Mouse (Mus musculus) neural tube, embryonic 13.5 days (tissue): Measurements from ENCODE around the gene Fgfr2. TPM values are rescaled to one million over a fixed set of nuclear protein-coding genes. Genes with fewer than 3 reads are reported as not detected.

Experiments
- ATAC-seq: fragments of 200-750 bp; cut with Nextera tagmentation; 2 replicates; pipeline ENCODE4 v1.8.0; 2017; ENCODE audit warnings: low read depth, mild to moderate bottlenecking, moderate TSS enrichment, moderate library complexity
- H3K27ac ChIP-seq: fragments of 300-500 bp; sonication (generic); replicated peaks from 2 replicates; pipeline ENCODE4 v1.5.1; 2015; ENCODE audit warnings: moderate library complexity, mild to moderate bottlenecking, inconsistent platforms
- H3K27me3 ChIP-seq: fragments of 300-500 bp; sonication (generic); 2 replicates; pipeline ENCODE4 v1.6.1; 2015; ENCODE audit warnings: mild to moderate bottlenecking, inconsistent platforms
- H3K36me3 ChIP-seq: fragments of 300-500 bp; sonication (generic); 2 replicates; pipeline ENCODE4 v1.6.1; 2015; ENCODE audit warnings: mild to moderate bottlenecking, inconsistent platforms
- H3K4me1 ChIP-seq: fragments of 300-500 bp; sonication (generic); replicated peaks from 2 replicates; pipeline ENCODE4 v1.6.1; 2015; ENCODE audit warnings: inconsistent platforms
- H3K4me2 ChIP-seq: fragments of 300-500 bp; sonication (generic); 2 replicates; pipeline ENCODE4 v1.6.1; 2015; ENCODE audit warnings: inconsistent platforms, mild to moderate bottlenecking, moderate library complexity
- H3K4me3 ChIP-seq: fragments of 300-500 bp; sonication (generic); 2 replicates; pipeline ENCODE4 v1.5.1; 2015; ENCODE audit warnings: mild to moderate bottlenecking, inconsistent platforms
- H3K9ac ChIP-seq: fragments of 300-500 bp; sonication (generic); 2 replicates; pipeline ENCODE4 v1.6.1; 2015; ENCODE audit warnings: moderate library complexity, mild to moderate bottlenecking, inconsistent platforms
- H3K9me3 ChIP-seq: fragments of 300-500 bp; sonication (generic); 2 replicates; pipeline ENCODE4 v1.6.1; 2016; ENCODE audit warnings: inconsistent platforms
- WGBS: fragments of 180-500 bp; shearing (Covaris S2); methylation state at CpG from one replicate; pipeline ENCODE4 v1.1.7; 2015; 5-methylcytosine and 5-hydroxymethylcytosine counted together
- polyA plus RNA-seq: library from polyadenylated mRNA; unstranded; fragments of >200 nt; fragmentation: Nextera tagmentation; extraction: Ambion mirVana; gene quantifications from 2 replicates; pipeline ENCODE4 v1.2.1, GENCODE M21; 2015

The Fgfr2 gene
- polyA plus RNA-seq, 1 experiment from 2014 or later, result 22.9 TPM

DNA sequence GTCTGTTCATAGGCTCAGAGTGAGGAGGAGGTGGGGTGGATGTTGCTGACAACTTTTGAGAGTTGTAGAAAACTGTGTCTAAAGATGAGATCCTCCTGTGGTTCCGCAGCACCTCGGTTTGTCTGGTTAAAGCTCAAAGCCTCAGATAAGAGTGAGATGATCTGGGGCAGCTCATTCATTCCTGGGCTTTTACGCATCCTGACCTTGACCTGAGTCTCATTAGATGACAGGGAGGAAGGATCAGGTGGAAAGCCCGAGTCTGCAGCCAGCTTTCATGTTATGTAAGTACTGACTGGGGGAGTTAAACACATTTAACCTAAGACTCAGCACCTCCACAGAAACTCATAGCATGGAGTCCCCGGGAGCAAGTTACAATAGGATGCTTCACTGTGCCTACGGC is 1096.5 kb downstream of the Fgfr2 start:
- WGBS, result 79% methylated on average over 6 of the region's 6 CpGs
- Histone ChIP-seq H3K27ac (no peak overlapping the region), H3K9me3 (no peaks in the 10 kb centered on the region), H3K9ac (no peak overlapping the region), H3K27me3 (no peaks in the 10 kb centered on the region), H3K4me2 (no peak overlapping the region), H3K36me3 (no peaks in the 10 kb centered on the region), H3K4me3 (no peak overlapping the region), H3K4me1 (peaks cover 5% of the 10 kb centered on the region; the same call in 1 of the 2 replicates)
- ATAC-seq, result no peak

DNA sequence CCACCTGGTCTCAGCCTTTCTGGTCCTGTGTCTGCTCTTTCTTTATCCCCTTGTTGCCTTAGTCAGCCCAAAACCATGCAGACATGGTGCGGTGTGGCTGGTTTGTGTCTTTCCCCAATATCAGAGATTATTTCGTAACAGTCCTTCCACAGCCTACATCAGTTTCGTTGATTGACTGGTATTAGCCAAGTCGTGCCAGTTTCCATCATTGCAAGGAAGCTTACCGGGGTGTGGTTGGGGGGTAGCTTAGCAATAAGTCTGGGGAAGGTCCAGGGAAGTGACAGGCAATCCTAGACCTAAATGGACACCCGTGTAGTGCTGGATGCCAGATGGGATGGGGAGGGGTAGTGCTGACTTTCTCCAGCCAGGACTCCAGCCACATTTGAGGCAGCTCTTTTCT is 1097.6 kb downstream of the Fgfr2 start:
- Histone ChIP-seq H3K4me2 (no peak overlapping the region), H3K4me1 (no peaks in the 10 kb centered on the region), H3K9ac (no peak overlapping the region), H3K4me3 (no peak overlapping the region), H3K9me3 (no peaks in the 10 kb centered on the region), H3K36me3 (no peaks in the 10 kb centered on the region), H3K27ac (no peak overlapping the region), H3K27me3 (no peaks in the 10 kb centered on the region)
- ATAC-seq, result no peak
- 65% methylated on average over 6 of the region's 6 CpGs for WGBS

- WGBS, result 65% methylated on average over 3 of the region's 3 CpGs
Observed at GRCm38 (mm10) chr7:132015933-132016332, 1107.2 kb downstream of the Fgfr2 start.

GRCm38 (mm10) chr7:132015193-132015592 is 1108.0 kb downstream of the Fgfr2 start:
- Histone ChIP-seq H3K4me1 (peaks cover 20% of the 10 kb centered on the region), H3K9me3 (no peaks in the 10 kb centered on the region), H3K9ac (no peak overlapping the region), H3K27me3 (no peaks in the 10 kb centered on the region), H3K36me3 (no peaks in the 10 kb centered on the region), H3K27ac (no peak overlapping the region), H3K4me2 (no peak overlapping the region), H3K4me3 (no peak overlapping the region)
- ATAC-seq, result no peak
- WGBS, result 18% methylated on average over 3 of the region's 3 CpGs

More at GRCm38 (mm10) chr7:132015933-132016332, 1107.2 kb downstream of the Fgfr2 start:
- no peak overlapping the region for H3K4me3 ChIP-seq
- no peak overlapping the region for H3K4me2 ChIP-seq
- no peak overlapping the region for H3K9ac ChIP-seq
- no peaks in the 10 kb centered on the region for H3K36me3 ChIP-seq
- no peak for ATAC-seq
- peaks cover 20% of the 10 kb centered on the region for H3K4me1 ChIP-seq
- no peaks in the 10 kb centered on the region for H3K27me3 ChIP-seq
- no peak overlapping the region for H3K27ac ChIP-seq
- no peaks in the 10 kb centered on the region for H3K9me3 ChIP-seq

GRCm38 (mm10) chr7:132013970-132014369 is 1109.2 kb downstream of the Fgfr2 start:
- Histone ChIP-seq H3K27ac (0 out of 2 replicates have a peak overlapping the region, but pooled peaks have one; percentile 14), H3K4me3 (no peak overlapping the region), H3K9ac (no peak overlapping the region), H3K9me3 (no peaks in the 10 kb centered on the region), H3K27me3 (no peaks in the 10 kb centered on the region), H3K4me1 (peaks cover 20% of the 10 kb centered on the region), H3K4me2 (no peak overlapping the region), H3K36me3 (no peaks in the 10 kb centered on the region)
- no peak for ATAC-seq
- WGBS, result 72% methylated on average over 5 of the region's 5 CpGs

DNA sequence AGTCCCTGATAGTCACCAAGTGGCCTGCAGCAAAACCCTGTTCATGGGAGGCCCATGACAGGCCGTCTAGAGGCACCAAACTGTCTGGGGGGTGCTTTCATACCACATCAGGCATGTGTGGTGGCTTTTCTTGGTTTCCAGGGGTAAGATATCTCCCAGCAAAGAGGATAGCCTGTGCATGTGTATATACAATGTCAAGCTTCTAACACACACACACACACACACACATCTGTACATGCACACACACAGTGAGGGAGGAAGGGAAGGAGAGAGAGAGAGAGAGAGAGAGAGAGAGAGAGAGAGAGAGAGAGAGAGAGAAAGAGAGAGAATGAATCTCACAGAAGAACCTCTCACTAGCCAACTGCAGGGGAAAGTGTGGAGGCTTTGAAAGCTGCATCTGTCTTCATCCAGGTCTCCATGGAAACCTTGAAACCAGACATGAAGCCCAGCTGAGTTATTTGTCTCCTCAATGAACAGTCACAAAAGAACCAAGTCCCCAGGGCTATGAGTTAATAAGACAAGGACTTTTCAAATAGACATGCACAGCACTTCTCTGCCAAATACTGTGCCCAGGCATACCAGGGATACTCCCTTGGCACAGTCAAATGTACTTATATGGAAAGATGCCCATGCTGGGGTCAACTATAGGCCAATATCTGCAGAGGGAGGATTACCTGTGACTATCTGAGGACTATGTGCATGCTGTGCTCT is 1110.0 kb downstream of the Fgfr2 start:
- Histone ChIP-seq H3K36me3 (no peaks in the 10 kb centered on the region), H3K4me1 (peaks cover 20% of the 10 kb centered on the region), H3K4me2 (no peak overlapping the region), H3K4me3 (no peak overlapping the region), H3K27ac (peak overlapping the region; percentile 59), H3K9me3 (no peaks in the 10 kb centered on the region), H3K9ac (no peak overlapping the region), H3K27me3 (no peaks in the 10 kb centered on the region)
- 11% methylated on average over 1 of the region's 1 CpGs for WGBS
- ATAC-seq, result peak; percentile 78

- ATAC-seq, result no peak
Observed at GRCm38 (mm10) chr7:132009002-132009401, 1114.1 kb downstream of the Fgfr2 start.

DNA sequence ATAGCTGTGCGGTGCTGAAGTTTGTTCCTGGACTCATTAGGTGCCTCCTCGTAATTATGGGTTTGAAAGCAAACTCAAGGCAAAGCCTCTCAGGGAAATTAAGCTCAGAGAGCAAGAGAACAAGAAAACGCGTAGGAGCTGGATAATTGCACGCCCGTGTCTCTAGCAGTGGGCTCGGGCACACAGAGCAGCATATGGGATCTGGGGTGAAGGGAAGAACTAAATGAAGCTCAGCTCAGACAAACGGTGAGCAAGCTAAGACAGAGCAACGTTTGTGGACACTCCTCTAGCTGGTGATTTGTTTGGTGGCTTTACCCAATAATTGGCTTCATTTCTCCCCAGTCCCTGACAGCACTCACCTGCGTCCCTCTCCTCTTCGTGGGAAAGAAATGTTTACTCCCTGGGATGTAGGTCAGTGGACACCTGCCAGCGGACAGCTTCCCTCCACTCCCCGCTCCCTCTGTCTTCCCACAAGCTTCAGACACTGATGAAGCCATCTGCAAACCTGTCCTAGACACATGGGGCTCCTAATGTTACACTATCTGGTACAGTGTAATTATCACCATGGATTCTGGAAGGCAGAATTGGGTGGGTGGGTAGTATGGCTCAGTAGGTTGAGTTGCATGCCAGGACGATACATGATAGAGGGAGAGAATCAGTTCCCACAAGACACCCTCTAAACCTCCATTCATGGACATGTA is 1117.0 kb downstream of the Fgfr2 start:
- H3K9me3 ChIP-seq, result no peaks in the 10 kb centered on the region
- no peak overlapping the region for H3K4me2 ChIP-seq
- ATAC-seq, result no peak
- H3K27me3 ChIP-seq, result no peaks in the 10 kb centered on the region
- no peak overlapping the region for H3K4me3 ChIP-seq
- no peak overlapping the region for H3K27ac ChIP-seq
- no peaks in the 10 kb centered on the region for H3K36me3 ChIP-seq
- no peak overlapping the region for H3K9ac ChIP-seq
- no peaks in the 10 kb centered on the region for H3K4me1 ChIP-seq
- 76% methylated on average over 14 of the region's 14 CpGs for WGBS

More at GRCm38 (mm10) chr7:132009002-132009401, 1114.1 kb downstream of the Fgfr2 start:
- Histone ChIP-seq H3K27ac (no peak overlapping the region), H3K9me3 (no peaks in the 10 kb centered on the region), H3K4me3 (no peak overlapping the region), H3K27me3 (no peaks in the 10 kb centered on the region), H3K4me1 (peaks cover 18% of the 10 kb centered on the region), H3K4me2 (no peak overlapping the region), H3K9ac (no peak overlapping the region), H3K36me3 (no peaks in the 10 kb centered on the region)
- 81% methylated on average over 7 of the region's 7 CpGs for WGBS

DNA sequence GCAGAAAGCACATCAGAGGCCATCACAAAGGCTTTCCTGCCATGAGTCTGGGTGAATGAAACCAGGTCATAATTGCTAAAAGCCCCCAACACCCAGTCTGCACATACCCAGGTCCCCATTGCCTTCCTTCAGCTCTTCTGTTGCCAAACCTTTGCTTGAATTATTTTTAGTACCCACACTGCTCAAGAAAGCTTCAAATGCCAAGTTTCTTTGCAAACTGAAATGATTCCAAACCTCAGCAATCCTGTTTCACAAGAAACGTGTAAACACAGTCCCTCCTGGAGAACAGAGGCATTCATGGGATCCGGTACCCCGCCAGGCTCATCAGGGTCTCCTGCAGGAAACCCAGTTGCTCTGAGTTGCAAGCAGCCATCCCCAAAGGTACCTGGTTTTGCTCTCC is 1130.3 kb downstream of the Fgfr2 start:
- Histone ChIP-seq H3K9me3 (no peaks in the 10 kb centered on the region), H3K27me3 (no peaks in the 10 kb centered on the region), H3K4me3 (no peak overlapping the region), H3K27ac (no peak overlapping the region), H3K4me1 (no peaks in the 10 kb centered on the region), H3K36me3 (0 out of 2 replicates have a peak, but pooled peaks cover 3% of the 10 kb centered on the region), H3K9ac (no peak overlapping the region), H3K4me2 (no peak overlapping the region)
- ATAC-seq, result no peak
- WGBS, result 77% methylated on average over 3 of the region's 3 CpGs

DNA sequence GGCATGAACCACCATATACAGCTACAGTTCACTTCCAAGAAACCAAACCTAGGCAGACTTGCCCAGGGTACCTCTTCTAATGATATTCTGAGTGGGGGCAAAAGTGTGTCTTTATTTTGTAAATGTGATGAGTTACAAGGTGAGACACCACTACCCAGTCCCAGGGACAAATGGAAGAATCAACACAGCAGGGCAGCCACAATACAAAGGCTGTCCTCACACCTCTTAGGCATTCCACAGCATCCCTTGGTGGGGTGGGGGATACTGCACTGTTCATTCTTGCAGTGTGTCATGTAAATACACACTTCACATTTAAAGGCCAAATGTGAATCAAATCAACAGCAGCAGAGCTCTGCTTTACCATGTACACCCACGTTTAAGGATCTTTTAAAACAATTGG is 1130.9 kb downstream of the Fgfr2 start:
- Histone ChIP-seq H3K9ac (no peak overlapping the region), H3K4me1 (no peaks in the 10 kb centered on the region), H3K4me2 (no peak overlapping the region), H3K36me3 (0 out of 2 replicates have a peak, but pooled peaks cover 3% of the 10 kb centered on the region), H3K27me3 (no peaks in the 10 kb centered on the region), H3K9me3 (no peaks in the 10 kb centered on the region), H3K4me3 (no peak overlapping the region), H3K27ac (no peak overlapping the region)
- no peak for ATAC-seq
- WGBS, result 56% methylated on average over 1 of the region's 1 CpGs

DNA sequence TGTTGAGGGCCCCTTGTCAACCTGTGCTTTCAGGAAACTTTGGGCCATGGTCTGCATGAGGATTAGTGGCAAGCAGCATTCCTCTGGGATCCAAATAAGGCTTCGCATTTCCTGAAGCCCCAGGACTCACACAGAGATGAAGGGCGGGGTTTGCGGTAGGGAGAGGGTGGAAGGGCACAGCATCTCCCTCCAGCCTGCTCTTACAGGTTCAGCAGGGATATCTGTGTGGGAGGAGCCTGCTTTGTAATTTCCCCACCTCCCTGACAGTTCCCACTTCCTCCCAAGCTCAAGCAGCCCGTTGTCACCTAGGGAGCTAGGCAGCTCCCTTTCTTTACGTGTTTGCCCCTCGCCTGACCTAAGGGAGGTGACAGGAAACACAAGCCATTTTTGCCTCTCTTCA is 1134.1 kb downstream of the Fgfr2 start:
- peaks cover 11% of the 10 kb centered on the region; the same call in 1 of the 2 replicates for H3K36me3 ChIP-seq
- ATAC-seq, result no peak
- no peak overlapping the region for H3K9ac ChIP-seq
- no peaks in the 10 kb centered on the region for H3K9me3 ChIP-seq
- no peaks in the 10 kb centered on the region for H3K27me3 ChIP-seq
- WGBS, result 35% methylated on average over 6 of the region's 6 CpGs
- no peak overlapping the region for H3K4me2 ChIP-seq
- no peak overlapping the region for H3K4me3 ChIP-seq
- 0 out of 2 replicates have a peak, but pooled peaks cover 4% of the 10 kb centered on the region for H3K4me1 ChIP-seq
- H3K27ac ChIP-seq, result no peak overlapping the region

DNA sequence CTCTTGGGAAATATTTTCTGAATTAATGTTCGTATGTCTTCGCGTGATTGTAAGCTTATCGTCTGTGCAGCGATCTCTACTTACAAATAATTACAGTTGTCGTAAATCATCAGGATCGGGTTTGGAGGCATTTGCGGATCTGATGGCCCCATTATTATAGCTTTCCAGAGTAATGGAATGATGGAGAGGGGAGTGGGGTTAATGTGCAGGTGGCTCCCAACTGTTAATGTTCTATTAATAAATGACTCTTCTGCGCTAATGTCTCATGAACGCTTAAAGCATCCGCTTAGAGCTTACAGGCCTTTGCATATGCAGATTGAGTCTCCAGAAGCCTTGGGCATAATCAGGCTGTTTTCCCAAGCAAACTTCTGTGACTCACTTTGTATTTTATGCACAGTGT is 1144.5 kb downstream of the Fgfr2 start:
- Histone ChIP-seq H3K9ac (no peak overlapping the region), H3K4me2 (no peak overlapping the region), H3K36me3 (peaks cover 4% of the 10 kb centered on the region; the same call in 1 of the 2 replicates), H3K27me3 (no peaks in the 10 kb centered on the region), H3K4me3 (no peak overlapping the region), H3K9me3 (no peaks in the 10 kb centered on the region), H3K27ac (0 out of 2 replicates have a peak overlapping the region, but pooled peaks have one; percentile 33), H3K4me1 (peaks cover 31% of the 10 kb centered on the region)
- 0 out of 2 replicates have a peak, but pooled peaks have one; percentile 38 for ATAC-seq
- WGBS, result 31% methylated on average over 11 of the region's 11 CpGs
